Mouse (Mus musculus) MEL (cell line): ENCODE data around the gene Ube2l6. TPM values are rescaled to one million over a fixed set of nuclear protein-coding genes. Genes with fewer than 3 reads are reported as not detected.

Experiments
- DNase-seq: peaks from one replicate; pipeline ENCODE4 v3.0.0; 2011; ENCODE audit warnings: low read depth, low spot score
- H3K27ac ChIP-seq: 2 replicates; pipeline ENCODE4 v1.5.1; 2012; ENCODE audit warnings: low read depth, mild to moderate bottlenecking, control low read depth, low read length, moderate library complexity; ENCODE audit not compliant: control insufficient read depth
- H3K27me3 ChIP-seq, 2 experiments: fragments of 150-350 bp in 1 of 2; sonication (generic) in 1 of 2; 2 replicates each; pipeline ENCODE4 v1.6.1; 2012; ENCODE audit warnings: low read length in 2 of 2, mild to moderate bottlenecking in 2 of 2, improper control_type of control experiment in 1 of 2, moderate library complexity in 1 of 2; ENCODE audit not compliant: insufficient read depth in 2 of 2, control insufficient read depth in 1 of 2
- H3K36me3 ChIP-seq, 2 experiments: 2 replicates each; pipeline ENCODE4 v1.6.1; 2012 to 2014; ENCODE audit warnings: low read length in 2 of 2, improper control_type of control experiment in 1 of 2, inconsistent platforms in 1 of 2, mild to moderate bottlenecking in 1 of 2; ENCODE audit not compliant: insufficient read depth in 2 of 2, control insufficient read depth in 1 of 2
- H3K4me1 ChIP-seq, 2 experiments: fragments of 150-350 bp in 1 of 2; sonication (generic) in 1 of 2; 2 replicates each; pipeline ENCODE4 v1.6.1; 2012; ENCODE audit warnings: low read length in 2 of 2, improper control_type of control experiment in 1 of 2, mild to moderate bottlenecking in 1 of 2; ENCODE audit not compliant: insufficient read depth in 2 of 2, control insufficient read depth in 1 of 2
- H3K4me3 ChIP-seq, 2 experiments: fragments of 150-350 bp in 1 of 2; sonication (generic) in 1 of 2; 2 replicates each; pipeline ENCODE4 v1.5.1; 2012; ENCODE audit warnings: low read depth in 2 of 2, low read length in 2 of 2, mild to moderate bottlenecking in 2 of 2, moderate library complexity in 2 of 2, control low read depth in 1 of 2, improper control_type of control experiment in 1 of 2; ENCODE audit not compliant: control insufficient read depth in 1 of 2, insufficient read depth in 1 of 2
- H3K79me2 ChIP-seq: 2 replicates; pipeline ENCODE4 v1.6.1; 2012; ENCODE audit warnings: mild to moderate bottlenecking, low read length, moderate library complexity; ENCODE audit not compliant: control insufficient read depth, poor library complexity, insufficient read depth
- H3K9ac ChIP-seq: 2 replicates; pipeline ENCODE4 v1.6.1; 2012; ENCODE audit warnings: low read depth, mild to moderate bottlenecking, control low read depth, low read length, moderate library complexity; ENCODE audit not compliant: control insufficient read depth, poor library complexity, severe bottlenecking
- H3K9me3 ChIP-seq: fragments of 150-350 bp; sonication (generic); replicated peaks from 2 replicates; pipeline ENCODE4 v1.6.1; 2012; ENCODE audit warnings: mild to moderate bottlenecking, low read length, improper control_type of control experiment, moderate library complexity; ENCODE audit not compliant: insufficient read depth
- ELF1 ChIP-seq: IDR thresholded peaks from 2 replicates; pipeline ENCODE4 v1.6.1; 2014; ENCODE audit warnings: low read depth, mild to moderate bottlenecking, inconsistent platforms, low read length, improper control_type of control experiment, moderate library complexity
- GATA1 ChIP-seq: IDR thresholded peaks from 2 replicates; pipeline ENCODE4 v1.6.1; 2011; ENCODE audit warnings: low read depth, low read length, improper control_type of control experiment
- HCFC1 ChIP-seq: IDR thresholded peaks from 2 replicates; pipeline ENCODE4 v1.6.1; 2012; ENCODE audit warnings: low read depth, mild to moderate bottlenecking, inconsistent platforms, low read length, improper control_type of control experiment, moderate library complexity
- MAZ ChIP-seq: IDR thresholded peaks from 2 replicates; pipeline ENCODE4 v1.6.1; 2012; ENCODE audit warnings: low read depth, mild to moderate bottlenecking, inconsistent platforms, low read length, improper control_type of control experiment
- MYC ChIP-seq: IDR thresholded peaks from 2 replicates; pipeline ENCODE4 v1.6.1; 2011; ENCODE audit warnings: low read depth, mild to moderate bottlenecking, low read length, improper control_type of control experiment, moderate library complexity
- RAD21 ChIP-seq: IDR thresholded peaks from 2 replicates; pipeline ENCODE4 v1.6.1; 2011; ENCODE audit warnings: mild to moderate bottlenecking, low read depth, low read length, improper control_type of control experiment
- RCOR1 ChIP-seq: IDR thresholded peaks from 2 replicates; pipeline ENCODE4 v1.6.1; 2012; ENCODE audit warnings: low read depth, mild to moderate bottlenecking, inconsistent platforms, low read length, improper control_type of control experiment
- UBTF ChIP-seq: IDR thresholded peaks from 2 replicates; pipeline ENCODE4 v1.6.1; 2012; ENCODE audit warnings: low read depth, mild to moderate bottlenecking, inconsistent platforms, low read length, improper control_type of control experiment, moderate library complexity, borderline replicate concordance; ENCODE audit not compliant: insufficient read depth
- ZKSCAN1 ChIP-seq: IDR thresholded peaks from 2 replicates; pipeline ENCODE4 v1.6.1; 2012; ENCODE audit warnings: low read depth, mild to moderate bottlenecking, inconsistent platforms, low read length, improper control_type of control experiment, moderate library complexity
- ZNF384 ChIP-seq: IDR thresholded peaks from 2 replicates; pipeline ENCODE4 v1.6.1; 2012; ENCODE audit warnings: low read depth, mild to moderate bottlenecking, inconsistent platforms, low read length, improper control_type of control experiment
- polyA plus RNA-seq, 2 experiments: library from polyadenylated mRNA; stranded (reverse) in 1 of 2; unstranded in 1 of 2; fragments of >175 nt in 1 of 2; fragments of >200 nt in 1 of 2; gene quantifications; 2 replicates each; pipeline versions ENCODE4 v1.2.1 to v1.2.4; 2012; ENCODE audit warnings: low replicate concordance in 2 of 2, low read depth in 1 of 2; ENCODE audit not compliant: insufficient read length in 2 of 2, insufficient read depth in 1 of 2, missing spikeins in 1 of 2
- total RNA-seq: library from RNA; depleted of rRNA; stranded (reverse); fragments of 300-350 nt; gene quantifications from 2 replicates; pipeline ENCODE4 v1.2.3, GENCODE M21; 2012; rRNA removed

Gene Ube2l6
- total and polyA plus RNA-seq, 3 experiments, result 17.5 to 37.0 TPM; not detected in 1

DNA sequence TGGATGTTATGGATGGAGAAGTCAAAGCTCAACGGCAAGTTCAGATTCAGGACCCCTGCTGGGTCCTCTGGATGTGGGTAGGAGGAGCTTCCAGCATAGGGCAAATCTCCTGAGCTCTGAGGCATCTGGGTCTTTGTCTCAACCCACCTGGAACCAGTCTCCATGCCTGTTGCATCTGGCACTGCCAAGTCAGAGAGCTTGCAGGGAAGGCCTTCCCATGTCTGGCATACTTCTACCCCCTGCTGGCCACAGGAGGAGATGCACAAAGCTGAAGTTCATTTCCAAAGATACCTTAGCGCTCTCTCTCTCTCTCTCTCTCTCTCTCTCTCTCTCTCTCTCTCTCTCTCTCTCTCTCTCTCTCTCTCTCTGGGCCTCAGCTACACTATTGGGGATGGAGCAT is 57.1 kb downstream of the Ube2l6 start (continued):
- TF ChIP-seq UBTF (no peak), MYC (no peak), HCFC1 (no peak), ELF1 (no peak), ZKSCAN1 (no peak), ZNF384 (no peak)

DNA sequence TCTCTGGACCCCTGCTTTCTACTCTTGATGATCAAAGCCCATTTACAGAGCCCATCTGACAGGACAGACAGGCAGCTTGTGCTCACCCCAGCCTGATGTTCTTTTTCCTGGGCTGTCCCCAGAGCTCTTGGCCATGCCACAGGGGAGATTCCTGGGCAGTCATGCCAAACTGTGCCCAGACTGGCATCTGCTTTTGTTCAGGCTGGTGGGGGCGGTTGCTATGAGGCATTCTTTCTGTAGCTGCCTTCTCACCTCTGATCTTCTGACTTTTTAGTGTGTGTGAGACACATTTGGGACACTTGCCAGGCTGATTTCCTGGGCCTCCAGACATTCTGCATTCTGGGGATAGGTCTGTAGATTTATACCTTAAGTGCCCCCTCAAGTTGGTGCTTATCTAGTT is 59.9 kb downstream of the Ube2l6 start:
- no peak overlapping the region for H3K4me3 ChIP-seq
- H3K27me3 ChIP-seq, result no peaks in the 10 kb centered on the region
- H3K36me3 ChIP-seq, result peaks cover 15 to 16% of the 10 kb centered on the region in 2 experiments
- TF ChIP-seq RAD21 (no peak), ZNF384 (no peak), RCOR1 (no peak), GATA1 (no peak), MAZ (no peak)
- H3K9ac ChIP-seq, result no peak overlapping the region
- no peaks in the 10 kb centered on the region for H3K9me3 ChIP-seq
- peaks cover 6 to 11% of the 10 kb centered on the region in 2 experiments for H3K4me1 ChIP-seq
- H3K27ac ChIP-seq, result no peak overlapping the region
- DNase-seq, result no peak
- no peaks in the 10 kb centered on the region for H3K79me2 ChIP-seq

Other genes with a start within 250 kb of the Ube2l6 start
- 11.5 and 12.7 TPM in 2 replicates for gene Ctnnd1, start 148.1 kb upstream of the Ube2l6 start, total RNA-seq
- 10 to 100 TPM in 1 of 2 experiments, not detected in 1; 31.6 TPM for gene Ctnnd1, start 148.1 kb upstream of the Ube2l6 start, polyA plus RNA-seq
- 0.04 TPM in 1 of 2 replicates, not detected in the other for gene Btbd18, start 139.7 kb upstream of the Ube2l6 start, total RNA-seq
- gene Btbd18, start 139.7 kb upstream of the Ube2l6 start, polyA plus RNA-seq, result under 1 TPM in 1 of 2 experiments, not detected in 1; 0.07 TPM
- 79.0 and 89.9 TPM in 2 replicates for gene Selenoh, start 128.1 kb upstream of the Ube2l6 start, total RNA-seq
- gene Selenoh, start 128.1 kb upstream of the Ube2l6 start, polyA plus RNA-seq, result 10 to 100 TPM in 1 of 2 experiments, not detected in 1; 70.7 TPM
- gene Gm28635, start 120.8 kb upstream of the Ube2l6 start, total RNA-seq, result 0.19 TPM in 1 of 2 replicates, not detected in the other
- not detected for gene Gm28635, start 120.8 kb upstream of the Ube2l6 start, polyA plus RNA-seq
- 13.9 and 18.8 TPM in 2 replicates for gene Med19, start 120.4 kb upstream of the Ube2l6 start, total RNA-seq
- 10 to 100 TPM in 1 of 2 experiments, not detected in 1; 26.0 TPM for gene Med19, start 120.4 kb upstream of the Ube2l6 start, polyA plus RNA-seq
- gene Tmx2, start 119.7 kb upstream of the Ube2l6 start, total RNA-seq, result 54.2 and 66.8 TPM in 2 replicates
- 10 to 100 TPM in 1 of 2 experiments, not detected in 1; 64.6 TPM for gene Tmx2, start 119.7 kb upstream of the Ube2l6 start, polyA plus RNA-seq
- 26.4 and 29.3 TPM in 2 replicates for gene Zdhhc5, start 83.6 kb upstream of the Ube2l6 start, total RNA-seq
- 10 to 100 TPM in 1 of 2 experiments, not detected in 1; 42.9 TPM for gene Zdhhc5, start 83.6 kb upstream of the Ube2l6 start, polyA plus RNA-seq
- 27.1 and 29.1 TPM in 2 replicates for gene Clp1, start 71.5 kb upstream of the Ube2l6 start, total RNA-seq
- gene Clp1, start 71.5 kb upstream of the Ube2l6 start, polyA plus RNA-seq, result 10 to 100 TPM in 1 of 2 experiments, not detected in 1; 29.8 TPM
- gene Ypel4, start 64.8 kb upstream of the Ube2l6 start, total RNA-seq, result not detected in 2 replicates
- gene Ypel4, start 64.8 kb upstream of the Ube2l6 start, polyA plus RNA-seq, result under 1 TPM in 1 of 2 experiments, not detected in 1; 0.06 TPM
- gene Gm19426, start 55.2 kb upstream of the Ube2l6 start, total RNA-seq, result not detected in 2 replicates
- gene Gm19426, start 55.2 kb upstream of the Ube2l6 start, polyA plus RNA-seq, result not detected
- not detected in 2 replicates for gene Serping1, start 23.4 kb upstream of the Ube2l6 start, total RNA-seq
- not detected for gene Serping1, start 23.4 kb upstream of the Ube2l6 start, polyA plus RNA-seq
- gene Smtnl1, start 23.8 kb downstream of the Ube2l6 start, total RNA-seq, result not detected in 2 replicates
- gene Smtnl1, start 23.8 kb downstream of the Ube2l6 start, polyA plus RNA-seq, result not detected
- gene Timm10, start 28.2 kb downstream of the Ube2l6 start, total RNA-seq, result 165 and 193 TPM in 2 replicates
- 100 to 1,000 TPM in 1 of 2 experiments, not detected in 1; 129 TPM for gene Timm10, start 28.2 kb downstream of the Ube2l6 start, polyA plus RNA-seq
- gene Slc43a1, start 40.0 kb downstream of the Ube2l6 start, total RNA-seq, result 93.3 and 131 TPM in 2 replicates
- 100 to 1,000 TPM in 1 of 2 experiments, 10 to 100 TPM in 1; 69.8 to 108 TPM for gene Slc43a1, start 40.0 kb downstream of the Ube2l6 start, polyA plus RNA-seq
- 0.12 TPM in 1 of 2 replicates, not detected in the other for gene Rtn4rl2, start 87.9 kb downstream of the Ube2l6 start, total RNA-seq
- 1 to 10 TPM in 1 of 2 experiments, not detected in 1; 1.1 TPM for gene Rtn4rl2, start 87.9 kb downstream of the Ube2l6 start, polyA plus RNA-seq
- 82.5 and 91.5 TPM in 2 replicates for gene Slc43a3, start 137.8 kb downstream of the Ube2l6 start, total RNA-seq
- gene Slc43a3, start 137.8 kb downstream of the Ube2l6 start, polyA plus RNA-seq, result 10 to 100 TPM in 1 of 2 experiments, not detected in 1; 90.6 TPM
- 0.42 TPM in 1 of 2 replicates, not detected in the other for gene Prg2, start 181.6 kb downstream of the Ube2l6 start, total RNA-seq
- gene Prg2, start 181.6 kb downstream of the Ube2l6 start, polyA plus RNA-seq, result under 1 TPM in 1 of 2 experiments, not detected in 1; 0.17 TPM
- not detected in 2 replicates for gene Prg3, start 189.4 kb downstream of the Ube2l6 start, total RNA-seq
- gene Prg3, start 189.4 kb downstream of the Ube2l6 start, polyA plus RNA-seq, result not detected
- 239 and 256 TPM in 2 replicates for gene Ssrp1, start 238.4 kb downstream of the Ube2l6 start, total RNA-seq
- gene Ssrp1, start 238.4 kb downstream of the Ube2l6 start, polyA plus RNA-seq, result 100 to 1,000 TPM; 420 to 875 TPM
- gene P2rx3, start 238.6 kb downstream of the Ube2l6 start, total RNA-seq, result 0.26 TPM in 1 of 2 replicates, not detected in the other
- under 1 TPM in 1 of 2 experiments, not detected in 1; 0.36 TPM for gene P2rx3, start 238.6 kb downstream of the Ube2l6 start, polyA plus RNA-seq
- gene Tnks1bp1, start 249.2 kb downstream of the Ube2l6 start, total RNA-seq, result 5.5 and 5.9 TPM in 2 replicates
- 1 to 10 TPM in 1 of 2 experiments, not detected in 1; 9.9 TPM for gene Tnks1bp1, start 249.2 kb downstream of the Ube2l6 start, polyA plus RNA-seq